Mouse (Mus musculus): ENCODE measurements around the gene Tbx5.
"Not testable (repeated sequence)": the region's sequence is repeated elsewhere in the genome, so short reads cannot be mapped to it uniquely, and the experiment has no call there.

Tbx5 gene

DNA sequence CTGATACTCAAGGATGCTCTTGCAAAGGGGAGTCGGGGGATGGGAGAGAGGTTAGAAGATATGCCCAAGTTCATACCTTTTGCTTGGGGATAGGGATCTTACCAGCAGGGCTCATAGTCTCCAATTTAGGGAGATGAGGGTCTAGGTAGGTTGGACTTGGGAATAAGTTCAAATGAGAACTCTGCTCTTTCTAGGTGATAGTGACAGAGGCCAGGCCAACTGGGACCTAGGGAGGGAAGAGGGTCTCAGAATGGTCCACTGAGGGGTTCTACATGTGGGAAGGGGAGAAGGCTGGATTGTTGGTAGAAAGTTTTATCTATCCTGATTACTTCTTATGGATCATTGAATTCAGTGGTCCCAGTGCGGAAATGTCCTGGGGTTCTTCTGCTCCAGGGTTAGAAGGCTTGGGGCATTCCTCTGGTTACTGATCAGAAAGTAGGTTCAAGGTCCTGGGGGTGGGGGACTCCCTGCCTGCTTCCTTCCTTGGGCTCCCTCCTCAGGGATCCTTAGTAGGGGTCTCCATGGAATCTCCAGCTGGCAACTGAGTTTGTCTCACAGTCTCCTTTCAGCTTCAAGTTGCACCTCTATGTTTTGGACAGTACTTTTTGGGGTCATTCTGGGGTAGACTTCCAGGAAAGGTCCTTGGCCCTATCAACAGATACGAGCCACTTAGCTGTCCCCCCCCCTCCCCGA lies 10.4 kb downstream of the Tbx5 start:
- no peak for DNase-seq (ENCODE audit: low spot score in 2 of 2)

DNA sequence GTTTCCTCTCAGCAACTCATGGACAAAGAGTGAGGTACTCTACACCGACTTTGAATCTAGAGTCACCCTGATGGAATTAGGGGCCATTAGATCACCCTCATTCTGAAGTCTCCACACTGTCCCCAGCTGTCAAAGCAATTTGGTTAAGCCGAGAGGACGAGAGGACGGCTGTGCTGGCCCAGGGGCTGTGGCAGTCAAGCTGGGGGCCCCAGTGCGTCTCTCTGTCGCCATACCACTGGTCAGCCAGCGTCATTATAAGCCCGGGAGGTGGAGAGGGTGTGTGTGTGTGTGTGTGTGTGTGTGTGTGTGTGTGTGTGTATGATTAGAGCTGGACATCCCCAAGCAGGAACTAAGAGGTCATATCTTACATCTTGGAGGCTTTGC lies 10.9 kb downstream of the Tbx5 start:
- DNase-seq (ENCODE audit: low spot score in 2 of 2): no peak

- DNase-seq (ENCODE audit: low spot score in 2 of 2): no peak
These were observed 11.9 kb downstream of the Tbx5 start for GRCm38 (mm10) chr5:119844366-119844765.

- DNase-seq (ENCODE audit: low spot score in 2 of 2): no peak
These were observed 12.5 kb downstream of the Tbx5 start for GRCm38 (mm10) chr5:119844994-119845393.

DNA sequence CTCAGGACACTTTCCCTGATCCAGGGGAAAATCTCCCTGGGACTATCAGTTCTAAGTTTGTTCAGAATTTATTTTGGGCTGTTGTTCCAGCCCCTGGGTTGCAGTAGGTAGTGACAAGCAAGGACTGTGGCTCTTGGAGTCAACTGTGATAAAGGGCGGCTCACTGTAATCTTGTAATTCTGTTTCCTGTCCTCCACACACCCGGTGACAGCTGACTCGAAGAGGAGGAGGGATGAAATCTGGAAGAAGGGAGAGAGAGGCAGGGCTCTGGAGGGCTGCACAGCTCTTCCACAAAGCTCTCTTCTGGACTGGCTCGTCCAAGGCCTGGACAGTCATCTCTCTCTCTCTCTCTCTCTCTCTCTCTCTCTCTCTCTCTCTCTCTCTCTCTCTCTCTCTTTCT lies 24.6 kb downstream of the Tbx5 start:
- no peak for DNase-seq (ENCODE audit: low spot score in 2 of 2)

- no peak for DNase-seq (ENCODE audit: low spot score in 2 of 2)
These were observed 28.8 kb downstream of the Tbx5 start for GRCm38 (mm10) chr5:119861301-119861700.

GRCm38 (mm10) chr5:119862431-119862830 lies 30.0 kb downstream of the Tbx5 start:
- DNase-seq (ENCODE audit: low spot score in 2 of 2): no peak

DNA sequence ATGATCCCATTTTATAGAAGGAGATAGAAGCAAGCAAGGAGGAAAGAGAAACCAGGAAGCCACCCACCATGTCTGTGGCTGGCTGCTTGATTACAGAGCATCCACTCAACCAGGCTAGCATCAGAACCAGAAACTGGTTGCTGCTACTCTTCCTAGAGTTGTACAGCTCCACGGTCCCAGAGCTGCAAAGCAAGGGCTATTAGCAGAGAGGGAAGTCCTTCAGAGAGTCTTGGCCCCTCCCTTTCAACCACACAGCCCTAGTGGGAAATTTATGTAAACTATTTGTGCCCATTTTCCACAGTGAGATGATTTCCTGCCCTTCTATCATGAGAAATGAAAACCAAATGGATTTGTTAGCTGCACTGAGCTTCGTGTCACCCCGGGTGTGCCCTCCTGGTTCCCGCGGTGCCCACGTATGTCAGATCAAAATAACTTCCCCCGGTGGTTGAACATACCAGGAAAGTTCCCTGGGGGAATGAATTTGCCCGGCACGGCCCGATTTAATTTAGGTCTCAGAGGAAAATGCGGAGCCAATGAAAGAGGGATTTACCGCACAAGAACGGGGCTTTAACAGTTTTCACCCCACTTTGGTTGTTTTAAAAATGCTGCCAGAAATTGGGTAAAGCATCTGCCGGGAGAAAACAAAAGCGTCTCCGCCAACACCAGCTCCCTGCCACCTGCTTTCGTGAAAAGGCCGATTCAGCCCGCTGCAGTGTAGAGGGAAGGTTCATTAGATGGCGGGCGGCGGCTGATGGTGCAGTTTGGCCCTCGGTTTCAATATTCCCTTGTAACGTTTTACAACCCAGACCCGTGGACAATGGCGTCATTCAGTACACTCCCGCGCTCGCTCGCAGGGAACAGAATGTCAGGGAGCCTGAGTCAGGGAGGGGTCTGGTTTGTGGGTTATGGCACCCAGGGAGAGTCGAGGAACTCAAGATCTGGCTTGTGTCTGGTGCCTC lies 34.1 kb downstream of the Tbx5 start:
- no peak for DNase-seq (ENCODE audit: low spot score in 2 of 2)

- DNase-seq (ENCODE audit: low spot score in 2 of 2): no peak
These were observed 35.5 kb downstream of the Tbx5 start for GRCm38 (mm10) chr5:119867986-119868385.

DNA sequence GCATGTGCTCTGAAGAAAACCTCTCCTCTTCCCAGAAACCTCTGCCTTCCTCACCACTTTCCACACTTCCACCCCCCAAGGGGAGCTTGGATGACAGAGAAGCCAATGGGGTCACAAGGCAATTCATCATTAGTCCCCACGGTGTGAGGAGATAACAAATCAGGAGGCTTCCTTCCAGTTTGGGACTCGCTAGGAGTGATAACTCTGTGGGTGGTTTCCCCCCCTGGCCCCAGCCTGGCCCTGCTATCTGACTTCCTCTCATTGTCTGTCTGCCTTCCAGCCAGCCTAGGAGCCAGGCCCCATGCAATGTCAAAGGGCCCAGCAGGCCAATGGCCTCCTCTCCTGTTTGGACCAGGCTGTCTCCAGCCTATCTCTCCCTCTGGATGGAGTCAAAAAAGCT lies 43.0 kb downstream of the Tbx5 start:
- DNase-seq (ENCODE audit: low spot score in 2 of 2): no peak

DNA sequence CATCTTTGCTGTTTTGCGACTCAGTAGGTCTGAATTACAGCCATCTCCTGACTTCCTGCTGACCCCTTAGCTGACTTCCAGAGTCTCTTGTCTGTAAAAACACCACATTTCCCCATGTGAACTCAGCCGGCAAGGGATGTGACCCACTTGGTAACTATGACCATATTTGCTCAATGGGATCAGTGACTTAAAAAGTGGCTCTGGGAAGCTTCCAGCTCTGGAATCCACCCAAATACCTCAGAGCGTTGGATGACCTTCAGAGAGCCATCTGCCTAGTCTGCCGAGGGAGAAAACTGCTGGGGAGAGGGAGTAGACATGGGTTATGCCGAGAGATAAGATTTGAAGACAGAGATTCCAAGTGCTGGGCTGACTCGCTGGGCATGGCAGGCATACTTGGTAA lies 44.7 kb downstream of the Tbx5 start:
- no peak for DNase-seq (ENCODE audit: low spot score in 2 of 2)

DNA sequence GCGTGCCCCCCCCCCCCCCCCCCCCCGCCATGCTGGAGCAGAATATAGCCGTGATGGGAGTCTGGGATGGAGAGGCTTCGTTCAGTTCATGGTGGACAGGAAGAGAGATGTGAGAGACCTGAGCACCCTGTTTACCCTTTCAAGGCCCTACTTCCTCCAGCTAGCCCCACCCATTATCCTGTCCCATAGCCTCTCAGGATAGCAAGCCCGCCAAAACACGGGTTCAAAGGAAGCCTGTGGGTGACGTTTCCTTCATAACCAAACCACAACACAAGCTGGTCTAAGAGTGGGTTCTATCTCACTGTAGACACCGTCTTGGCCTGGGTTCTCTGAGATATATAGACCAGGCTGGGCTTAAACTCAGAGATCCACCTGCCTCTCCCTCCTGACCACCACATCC lies 53.1 kb downstream of the Tbx5 start:
- DNase-seq (ENCODE audit: low spot score in 2 of 2): no peak

DNA sequence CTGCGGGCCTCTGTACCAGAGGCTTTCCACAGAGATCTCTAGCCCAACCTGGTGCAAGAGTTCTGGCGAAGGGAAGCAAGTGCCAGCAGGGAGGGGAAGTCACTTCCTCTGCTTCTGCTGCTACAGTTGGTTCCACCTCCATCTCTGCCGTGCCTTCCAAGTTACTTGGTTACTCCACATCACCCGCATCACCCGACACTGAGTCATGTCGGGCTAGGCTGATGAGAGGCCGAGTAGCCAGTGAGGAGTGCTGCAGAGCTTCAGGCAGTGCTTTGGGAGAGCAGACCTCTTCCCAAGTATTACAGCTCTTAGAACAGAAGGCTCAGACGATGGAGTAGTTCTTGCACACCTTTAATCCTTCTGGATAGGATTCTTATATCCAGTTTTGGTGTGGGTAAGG lies 54.9 kb downstream of the Tbx5 start:
- DNase-seq (ENCODE audit: low spot score in 2 of 2): no peak

DNA sequence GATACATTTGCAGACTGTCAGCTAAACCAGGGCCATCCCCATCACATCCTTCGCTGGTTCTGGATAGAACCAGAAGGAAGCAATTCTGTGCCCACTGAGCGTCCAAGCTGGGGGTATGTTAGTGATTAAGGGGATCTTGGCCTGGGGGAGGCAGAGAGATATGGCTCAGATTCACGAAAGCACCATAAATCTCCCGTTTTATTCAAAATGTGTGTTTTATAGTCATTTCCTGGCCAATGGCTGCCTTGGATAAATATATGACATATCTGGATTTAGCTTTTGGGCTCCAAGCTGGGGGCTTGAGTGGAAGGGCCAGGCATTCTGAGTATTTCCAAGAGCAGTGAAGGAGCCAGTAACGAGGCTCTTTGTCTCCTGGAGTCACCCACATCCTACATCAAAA lies 59.5 kb downstream of the Tbx5 start:
- no peak for DNase-seq (ENCODE audit: low spot score in 2 of 2)

GRCm38 (mm10) chr5:119893060-119893459 lies 60.6 kb downstream of the Tbx5 start:
- DNase-seq (ENCODE audit: low spot score in 2 of 2): no peak

DNA sequence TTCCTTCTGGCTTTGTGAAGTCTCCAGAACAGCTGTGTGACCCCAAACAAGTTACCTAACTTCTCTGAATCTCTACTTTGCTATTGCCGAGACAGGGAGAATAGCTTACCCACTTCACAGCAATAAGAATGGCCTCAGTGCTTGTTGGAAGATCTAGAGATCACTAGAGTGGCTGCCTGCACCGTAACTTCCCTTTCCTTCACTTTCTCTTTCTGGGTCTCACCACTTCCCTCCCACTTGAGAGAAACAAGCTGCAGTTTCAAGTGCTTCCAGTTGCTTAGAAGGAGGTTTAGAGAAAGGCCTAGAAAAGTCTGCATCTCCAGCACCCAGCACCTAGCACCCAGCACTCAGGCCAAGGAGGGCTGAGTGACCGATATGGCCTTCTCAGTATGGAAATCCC lies 64.1 kb downstream of the Tbx5 start:
- DNase-seq (ENCODE audit: low spot score in 2 of 2): no peak

DNA sequence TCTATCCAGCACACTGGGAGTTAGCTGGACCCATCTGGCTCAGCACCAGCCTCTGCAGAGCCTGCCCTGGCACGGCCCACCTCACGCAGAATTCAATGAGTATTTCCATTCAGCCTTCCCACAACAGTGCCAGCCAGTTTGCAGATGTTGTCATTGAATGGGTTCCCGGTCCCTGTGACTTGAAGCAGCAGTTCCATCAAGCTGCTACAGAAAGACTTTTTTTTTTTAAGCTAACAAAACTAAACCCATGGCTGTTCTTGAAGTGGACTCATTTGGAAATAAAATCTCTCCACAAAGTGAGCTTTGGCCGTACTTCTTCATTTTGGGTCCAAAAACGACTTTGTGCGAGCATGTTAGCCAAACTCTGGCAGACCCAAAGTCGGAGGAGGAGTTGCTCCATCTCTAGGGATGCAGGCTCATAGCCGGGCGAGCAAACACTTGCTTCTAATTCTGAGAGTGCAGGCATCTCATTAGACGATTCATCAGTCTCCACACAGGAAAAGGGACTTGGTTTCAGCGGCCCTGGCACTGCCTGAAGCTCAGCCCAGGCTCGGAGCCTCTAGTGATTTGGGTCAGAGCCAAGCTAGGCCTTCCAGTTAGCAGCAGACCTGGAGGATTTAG lies 84.2 kb downstream of the Tbx5 start:
- no peak for DNase-seq (ENCODE audit: low spot score in 2 of 2)

- not testable (repeated sequence) for DNase-seq (ENCODE audit: low spot score in 2 of 2)
These were observed 85.9 kb downstream of the Tbx5 start for GRCm38 (mm10) chr5:119918381-119918780.

GRCm38 (mm10) chr5:119920941-119921340 lies 88.5 kb downstream of the Tbx5 start:
- no peak for DNase-seq (ENCODE audit: low spot score in 2 of 2)

- no peak for DNase-seq (ENCODE audit: low spot score in 2 of 2)
These were observed 89.8 kb downstream of the Tbx5 start for GRCm38 (mm10) chr5:119922229-119922628.

Data from spleen, postnatal 36 days (tissue).